27 mouse cellular contexts compared by ENCODE assay signal in the genomic region with DNA sequence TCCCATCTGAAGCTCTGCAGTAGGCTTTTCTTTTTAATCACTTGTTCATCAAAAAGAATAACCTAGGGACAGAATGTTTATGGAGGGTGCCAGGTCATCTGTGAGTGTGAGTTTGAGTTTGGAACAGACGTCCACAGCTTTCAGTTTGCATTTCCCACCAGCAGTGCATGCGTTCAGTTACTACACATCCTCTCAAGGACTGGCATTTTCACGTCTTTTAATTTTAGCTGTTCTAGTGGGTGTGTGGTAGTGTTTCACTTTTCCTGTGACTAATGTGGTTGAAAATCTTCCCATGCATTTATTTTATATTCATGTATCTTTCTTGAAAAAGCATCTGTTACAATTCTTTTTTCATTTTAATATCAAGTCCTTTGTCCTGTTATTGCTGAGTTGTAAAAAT. TPM values are rescaled to one million over a fixed set of nuclear protein-coding genes. Genes with fewer than 3 reads are reported as not detected.
DNase-seq lines count a peak whose midpoint lies in the region; ATAC-seq lines count a peak whose summit lies in the region.
"Had no signal": no experiment of that assay in that cellular context is flagged by ENCODE, and none has a peak within 500 bp of the region (broad histone marks: within the 10 kb centered on the region; RNA-seq: fewer than 3 reads in every experiment).

No protein-coding gene starts in this region.

- H3K4me1 ChIP-seq in limb, embryonic 10.5 days: peaks cover 13% of the 10 kb centered on the region
- H3K4me1 ChIP-seq: embryonic facial prominence, embryonic 15.5 days; hindbrain, embryonic 13.5 days had no signal

- no peaks in the 10 kb centered on the region for H3K9me3 ChIP-seq in limb, embryonic 10.5 days (replicated peaks)
- H3K9me3 ChIP-seq: embryonic facial prominence, embryonic 12.5 days; embryonic facial prominence, embryonic 15.5 days; forebrain, embryonic 15.5 days; heart, embryonic 10.5 days; hindbrain, embryonic 10.5 days; hindbrain, embryonic 13.5 days had no signal

- peak; percentile 99 for ATAC-seq in frontal cortex, adult (ENCODE audit: low TSS enrichment)
- ATAC-seq in CD4-positive, CD25-positive, alpha-beta regulatory T cell, adult 4 months: peak; percentile 30
- ATAC-seq: activated CD4-positive, CD25-positive, alpha-beta regulatory T cell, adult 4 months; forebrain, embryonic 15.5 days; hindbrain, embryonic 16.5 days; inflammation-experienced regulatory T-cells, adult 6 months; intestine, postnatal 0 days had no signal

- no peak for DNase-seq in frontal cortex, postnatal 25 days (ENCODE audit: low spot score in 2 of 2)
- peak; percentile 22 for DNase-seq in right cerebral cortex, adult 18-20 months
- no peak for DNase-seq in right cerebral cortex, postnatal 10 days (ENCODE audit: low spot score in 2 of 2)
- no peak for DNase-seq in limb, embryonic 10.5 days (ENCODE audit: low spot score)
- DNase-seq in cerebellum, adult 18-20 months: no peak
- DNase-seq in urinary bladder, adult 2 months (ENCODE audit: low spot score): no peak
- DNase-seq: adrenal gland, adult 8-10 months; adrenal gland, postnatal 25 days; cerebellum, adult 2 months; cerebellum, adult 9-11 months; cerebellum, postnatal 25 days; gastrocnemius, postnatal 10 days; gastrocnemius, postnatal 36 days; heart, adult 2 months; heart, postnatal 36 days had no signal

- H3K36me3 ChIP-seq in limb, embryonic 10.5 days: peaks cover 17% of the 10 kb centered on the region

- no peaks in the 10 kb centered on the region for H3K27me3 ChIP-seq in limb, embryonic 10.5 days (ENCODE audit: low read depth, poor library complexity, severe bottlenecking)
- H3K27me3 ChIP-seq: embryonic facial prominence, embryonic 12.5 days; embryonic facial prominence, embryonic 15.5 days; forebrain, embryonic 15.5 days; hindbrain, embryonic 13.5 days had no signal

- H3K27ac ChIP-seq in limb, embryonic 10.5 days: peak overlapping the region; percentile 5
- H3K27ac ChIP-seq: embryonic facial prominence, embryonic 12.5 days; embryonic facial prominence, embryonic 15.5 days; forebrain, embryonic 15.5 days; heart, adult 2 months; heart, embryonic 10.5 days; hindbrain, embryonic 10.5 days; hindbrain, embryonic 13.5 days had no signal

- no peak overlapping the region for H3K4me3 ChIP-seq in limb, embryonic 10.5 days
- H3K4me3 ChIP-seq: embryonic facial prominence, embryonic 12.5 days; embryonic facial prominence, embryonic 15.5 days; forebrain, embryonic 15.5 days; heart, adult 2 months; heart, embryonic 10.5 days; hindbrain, embryonic 10.5 days; hindbrain, embryonic 13.5 days had no signal

- WGBS in limb, embryonic 10.5 days: 80% methylated on average over 3 of the region's 3 CpGs

RNA-seq across cellular contexts. Expression of a gene that starts 9.1 kb away (rescaled TPM):
- 1 to 10 TPM; 3.1 to 4.8 TPM for polyA plus RNA-seq in CD4-positive, CD25-positive, alpha-beta regulatory T cell, adult 4 months (2017; shearing (Covaris generic))
- 12.9 and 17.4 TPM in 2 replicates for polyA plus RNA-seq in limb, embryonic 10.5 days (2016; fragmentation: Nextera tagmentation; extraction: Ambion mirVana)
- 12.3 and 12.8 TPM in 2 replicates for polyA plus RNA-seq in urinary bladder, adult 2 months (2012; rRNA removed)
